Mouse (Mus musculus) adrenal gland, postnatal 36 days (tissue): ENCODE results near the gene Proca1. TPM values are rescaled to one million over a fixed set of nuclear protein-coding genes. Genes with fewer than 3 reads are reported as not detected.

Experiments used
- DNase-seq, 2 experiments: peaks; one replicate each; pipeline ENCODE4 v3.0.0; 2021; ENCODE audit warnings: mixed read lengths in 1 of 2
- microRNA-seq: library from miRNA; unstranded; fragments of <30 nt; microRNA quantifications from one replicate; pipeline ENCODE4 v1.2.0, GENCODE M21; 2021
- total RNA-seq, 2 experiments: library from RNA; stranded (reverse); gene quantifications; 2 replicates each; pipeline ENCODE4 v1.2.3; 2021

The Proca1 gene
- total RNA-seq, 2 experiments from 2014 or later, result 14.1 to 15.2 TPM

GRCm38 (mm10) chr11:78215709-78216317 is 22.6 kb downstream of the Proca1 start:
- DNase-seq, result no peak

- no peak for DNase-seq
These were observed 30.4 kb downstream of the Proca1 start for GRCm38 (mm10) chr11:78223586-78223985.

- DNase-seq, result no peak
These were observed 38.3 kb downstream of the Proca1 start for GRCm38 (mm10) chr11:78231518-78231917.

- DNase-seq, result no peak
These were observed 47.1 kb downstream of the Proca1 start for GRCm38 (mm10) chr11:78240193-78240857.

GRCm38 (mm10) chr11:78245261-78245626 is 52.1 kb downstream of the Proca1 start:
- no peak for DNase-seq

- DNase-seq, result peak; percentile 91 to 94
These were observed 52.6 kb downstream of the Proca1 start, which contains the start of the genes Sdf2 and Supt6 for GRCm38 (mm10) chr11:78245627-78246317. TSS of gene Sdf2 (plus strand) at chr11:78245746. TSS of gene Supt6 (minus strand) at chr11:78245987.

GRCm38 (mm10) chr11:78246318-78247011 is 53.3 kb downstream of the Proca1 start:
- no peak for DNase-seq

- no peak for DNase-seq
These were observed 53.8 kb downstream of the Proca1 start for GRCm38 (mm10) chr11:78247012-78247348.

GRCm38 (mm10) chr11:78247727-78248140 is 54.5 kb downstream of the Proca1 start:
- no peak for DNase-seq

Small RNA genes lying within 50 kb of the gene (microRNA-seq; reads per million reads assigned to microRNA genes)
- 0.75 reads per million for gene Mir7653

Other genes starting within 250 kb of the Proca1 start
- 10 to 100 TPM; 46.6 to 50.8 TPM for gene Phf12, start 210.6 kb upstream of the Proca1 start, total RNA-seq
- gene Dhrs13, start 161.1 kb upstream of the Proca1 start, total RNA-seq, result 10 to 100 TPM; 12.1 to 15.2 TPM
- gene Flot2, start 155.5 kb upstream of the Proca1 start, total RNA-seq, result 10 to 100 TPM; 71.4 to 98.4 TPM
- gene Eral1, start 113.0 kb upstream of the Proca1 start, total RNA-seq, result 10 to 100 TPM; 30.0 to 33.6 TPM
- 10 to 100 TPM; 16.9 to 20.3 TPM for gene Fam222b, start 98.7 kb upstream of the Proca1 start, total RNA-seq
- gene Traf4, start 27.8 kb upstream of the Proca1 start, total RNA-seq, result 10 to 100 TPM; 24.8 to 38.0 TPM
- 10 to 100 TPM; 10.5 to 11.3 TPM for gene Nek8, start 16.7 kb upstream of the Proca1 start, total RNA-seq
- gene Tlcd1, start 16.7 kb upstream of the Proca1 start, total RNA-seq, result 10 to 100 TPM; 41.5 to 88.1 TPM
- gene Rpl23a, start 9.8 kb upstream of the Proca1 start, total RNA-seq, result 1,000 to 10,000 TPM; 1,640 to 1,911 TPM
- gene Rab34, start 5.0 kb upstream of the Proca1 start, total RNA-seq, result 10 to 100 TPM; 85.9 to 89.9 TPM
- gene Sdf2, start 52.4 kb downstream of the Proca1 start, total RNA-seq, result 100 to 1,000 TPM; 107 to 112 TPM
- gene Supt6, start 52.6 kb downstream of the Proca1 start, total RNA-seq, result 10 to 100 TPM; 57.2 to 76.6 TPM
- gene 2610507B11Rik, start 68.4 kb downstream of the Proca1 start, total RNA-seq, result 100 to 1,000 TPM; 150 to 176 TPM
- 1 to 10 TPM in 1 of 2 experiments, under 1 TPM in 1; 0.99 to 1.3 TPM for gene BC030499, start 97.4 kb downstream of the Proca1 start, total RNA-seq
- 1 to 10 TPM; 4.1 to 4.3 TPM for gene Spag5, start 108.1 kb downstream of the Proca1 start, total RNA-seq
- gene Aldoc, start 129.6 kb downstream of the Proca1 start, total RNA-seq, result 10 to 100 TPM; 11.7 to 21.6 TPM
- gene Pigs, start 135.0 kb downstream of the Proca1 start, total RNA-seq, result 10 to 100 TPM; 54.0 to 57.7 TPM
- 10 to 100 TPM; 32.8 to 37.3 TPM for gene Unc119, start 150.1 kb downstream of the Proca1 start, total RNA-seq
- gene Foxn1, start 193.2 kb downstream of the Proca1 start, total RNA-seq, result under 1 TPM in 1 of 2 experiments, not detected in 1; 0.30 TPM
- gene Slc13a2, start 228.8 kb downstream of the Proca1 start, total RNA-seq, result not detected